Mouse (Mus musculus) liver, embryonic 14.5 days (tissue): ENCODE results near the gene Plb1.

Experiments
- CTCF ChIP-seq: IDR thresholded peaks from 2 replicates; pipeline ENCODE4 v1.5.1; 2016; ENCODE audit warnings: antibody characterized with exemption, low read depth, control low read depth
- EP300 ChIP-seq: IDR thresholded peaks from 2 replicates; pipeline ENCODE4 v1.6.1; 2016; ENCODE audit warnings: antibody characterized with exemption, low read depth

- TF ChIP-seq CTCF (no peak), EP300 (no peak)
Measured at GRCm38 (mm10) chr5:32313671-32314070, 81.2 kb downstream of the Plb1 start.
